Mouse (Mus musculus): Measurements from ENCODE around the gene Hrh2. TPM values are rescaled to one million over a fixed set of nuclear protein-coding genes. Genes with fewer than 3 reads are reported as not detected.

The Hrh2 gene
- polyA plus RNA-seq, 1 experiment = 1.4 TPM

DNA sequence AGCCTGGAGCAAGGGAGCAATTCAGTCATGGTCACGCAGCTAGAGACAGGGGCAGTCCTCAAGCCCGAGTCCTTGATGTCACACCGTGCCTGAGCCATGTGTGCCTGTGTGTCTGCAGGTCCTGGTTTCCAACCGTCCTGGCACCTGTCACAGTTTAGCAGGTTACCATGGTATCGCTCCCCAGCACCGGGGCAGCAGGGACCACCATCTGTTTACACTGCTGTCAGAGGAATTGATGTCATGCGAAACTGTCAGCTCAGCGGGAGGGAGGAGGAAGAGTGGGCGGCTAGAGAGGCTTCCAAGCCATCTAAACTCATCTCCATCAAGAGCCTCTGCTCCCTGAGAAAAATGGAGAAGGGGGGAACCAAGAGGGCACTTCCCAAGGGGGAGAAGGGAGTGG is 74.5 kb downstream of the Hrh2 start:
- 10% methylated on average over 9 of the region's 9 CpGs for WGBS
- Histone ChIP-seq H3K4me1 (ENCODE audit: control insufficient read depth, insufficient read depth, low read length) (no peaks in the 10 kb centered on the region), H3K4me3 (replicated peaks; ENCODE audit: extremely low read depth, low read depth, low read length) (no peak overlapping the region)
- DNase-seq = no peak
- TF ChIP-seq CTCF (IDR thresholded peaks at IDR 0.05; ENCODE audit: insufficient read depth, low read length) (no peak), POLR2A (IDR thresholded peaks at IDR 0.05; ENCODE audit: borderline replicate concordance, extremely low read depth, low read depth, low read length) (no peak)

DNA sequence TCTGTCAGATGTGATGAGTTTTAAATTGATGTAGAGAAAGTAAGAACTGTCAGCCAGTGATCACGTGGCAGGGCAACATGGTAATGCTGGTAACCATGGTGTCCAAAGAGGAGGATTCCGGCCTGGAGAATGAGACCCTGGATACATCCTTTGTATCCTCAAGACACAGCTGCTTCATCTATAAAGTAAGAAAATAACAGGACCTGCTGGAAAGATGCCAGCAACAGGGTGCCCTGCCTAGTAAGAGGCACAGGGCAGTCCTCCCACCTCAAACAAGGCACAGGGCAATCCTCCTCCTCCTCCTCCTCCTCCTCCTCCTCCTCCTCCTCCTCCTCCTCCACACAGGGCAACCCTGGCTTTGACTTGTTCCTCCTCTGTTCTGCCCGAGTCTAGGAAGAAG is 77.2 kb downstream of the Hrh2 start:
- Histone ChIP-seq H3K4me3 (replicated peaks; ENCODE audit: extremely low read depth, low read depth, low read length) (no peak overlapping the region), H3K4me1 (ENCODE audit: control insufficient read depth, insufficient read depth, low read length) (no peaks in the 10 kb centered on the region)
- TF ChIP-seq POLR2A (IDR thresholded peaks at IDR 0.05; ENCODE audit: borderline replicate concordance, extremely low read depth, low read depth, low read length) (no peak), CTCF (IDR thresholded peaks at IDR 0.05; ENCODE audit: insufficient read depth, low read length) (no peak)
- no peak for DNase-seq
- WGBS = 83% methylated on average over 2 of the region's 3 CpGs

DNA sequence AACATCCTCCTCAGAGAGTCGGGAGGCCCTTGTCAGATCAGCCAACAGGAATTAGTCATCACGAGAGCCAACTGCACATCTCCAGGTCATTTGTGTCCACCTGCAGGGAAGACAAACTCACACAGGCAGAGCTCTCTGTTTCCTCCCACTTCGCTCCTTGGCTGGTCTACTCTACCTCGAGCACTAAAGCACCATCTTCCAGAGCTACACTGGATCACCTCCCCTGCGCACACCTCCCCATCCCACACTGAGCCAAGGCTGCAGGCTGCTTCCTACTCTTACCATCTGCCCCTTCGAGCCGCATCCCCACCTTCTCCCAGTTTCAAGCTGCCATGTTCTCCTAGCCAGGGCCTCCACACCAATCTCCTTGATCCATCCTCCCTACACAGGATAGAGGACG is 77.7 kb downstream of the Hrh2 start:
- Histone ChIP-seq H3K4me3 (replicated peaks; ENCODE audit: extremely low read depth, low read depth, low read length) (no peak overlapping the region), H3K4me1 (ENCODE audit: control insufficient read depth, insufficient read depth, low read length) (no peaks in the 10 kb centered on the region)
- no peak for DNase-seq
- TF ChIP-seq POLR2A (IDR thresholded peaks at IDR 0.05; ENCODE audit: borderline replicate concordance, extremely low read depth, low read depth, low read length) (no peak), CTCF (IDR thresholded peaks at IDR 0.05; ENCODE audit: insufficient read depth, low read length) (no peak)
- WGBS = 68% methylated on average over 8 of the region's 8 CpGs

DNA sequence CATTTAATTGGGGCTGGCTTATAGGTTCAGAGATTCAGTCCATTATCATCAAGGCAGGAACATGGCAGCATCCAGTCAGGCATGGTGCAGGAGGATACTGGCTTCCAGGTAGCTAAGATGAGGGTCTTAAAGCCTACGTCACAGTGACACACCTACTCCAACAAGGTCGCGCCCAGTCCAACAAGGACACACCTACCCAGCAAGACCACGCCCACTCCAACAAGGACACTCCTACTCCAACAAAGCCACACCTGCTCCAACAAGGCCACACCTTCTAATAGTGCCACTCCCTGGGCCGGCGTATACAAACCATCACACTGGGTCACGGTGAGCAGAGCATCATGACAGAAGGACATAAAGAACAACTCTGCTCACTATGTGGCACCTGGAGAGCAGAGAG is 80.1 kb downstream of the Hrh2 start:
- Histone ChIP-seq H3K4me3 (replicated peaks; ENCODE audit: extremely low read depth, low read depth, low read length) (no peak overlapping the region), H3K4me1 (ENCODE audit: control insufficient read depth, insufficient read depth, low read length) (no peaks in the 10 kb centered on the region)
- TF ChIP-seq CTCF (IDR thresholded peaks at IDR 0.05; ENCODE audit: insufficient read depth, low read length) (no peak), POLR2A (IDR thresholded peaks at IDR 0.05; ENCODE audit: borderline replicate concordance, extremely low read depth, low read depth, low read length) (no peak)
- WGBS = 86% methylated on average over 7 of the region's 7 CpGs
- DNase-seq = no peak

DNA sequence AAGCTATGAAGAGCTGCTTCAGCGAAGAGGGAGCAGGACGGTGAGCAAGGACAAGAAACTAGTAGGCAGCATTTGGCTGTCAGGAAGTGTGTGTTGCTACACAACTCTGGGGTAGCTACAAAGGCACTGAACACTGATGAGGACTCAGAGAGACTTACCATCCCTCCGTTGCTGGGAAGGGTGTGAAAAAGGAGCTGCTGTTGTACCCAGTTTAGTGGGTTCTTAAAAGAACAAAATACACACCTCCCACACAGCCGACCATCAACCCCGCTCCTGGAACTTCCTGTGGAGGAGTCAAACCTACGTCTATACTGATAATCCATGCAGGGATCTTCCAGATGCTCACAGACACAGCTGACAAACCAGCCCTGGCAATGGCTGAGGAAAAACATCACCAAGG is 85.5 kb downstream of the Hrh2 start:
- no peak for TF ChIP-seq POLR2A (IDR thresholded peaks at IDR 0.05; ENCODE audit: borderline replicate concordance, extremely low read depth, low read depth, low read length)
- TF ChIP-seq CTCF (IDR thresholded peaks at IDR 0.05; ENCODE audit: insufficient read depth, low read length) = no peak
- no peaks in the 10 kb centered on the region for H3K4me1 ChIP-seq (ENCODE audit: control insufficient read depth, insufficient read depth, low read length)
- no peak for DNase-seq
- H3K4me3 ChIP-seq (replicated peaks; ENCODE audit: extremely low read depth, low read depth, low read length) = no peak overlapping the region
- WGBS = 83% methylated on average over 6 of the region's 6 CpGs

DNA sequence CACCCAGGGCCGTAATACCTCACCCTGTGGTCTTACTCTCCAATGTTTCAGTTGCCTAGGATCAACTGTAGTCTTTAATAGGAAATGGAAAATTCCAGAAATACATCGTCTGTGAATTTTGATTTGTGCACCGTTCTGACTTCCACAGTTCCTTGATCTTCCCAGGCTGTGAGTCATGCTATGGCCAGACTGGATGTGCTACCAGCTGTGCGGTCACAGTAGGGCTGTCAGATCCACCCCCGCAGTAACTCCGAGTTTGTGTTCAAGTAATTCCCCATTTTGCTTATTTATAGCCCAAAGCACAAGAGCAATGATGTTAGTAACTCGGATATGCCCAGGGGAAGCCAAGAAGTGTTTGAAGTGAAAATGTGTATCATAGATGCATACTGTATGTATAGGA is 88.4 kb downstream of the Hrh2 start:
- TF ChIP-seq POLR2A (IDR thresholded peaks at IDR 0.05; ENCODE audit: borderline replicate concordance, extremely low read depth, low read depth, low read length) (no peak), CTCF (IDR thresholded peaks at IDR 0.05; ENCODE audit: insufficient read depth, low read length) (no peak)
- Histone ChIP-seq H3K4me1 (ENCODE audit: control insufficient read depth, insufficient read depth, low read length) (no peaks in the 10 kb centered on the region), H3K4me3 (replicated peaks; ENCODE audit: extremely low read depth, low read depth, low read length) (no peak overlapping the region)
- WGBS = 70% methylated on average over 7 of the region's 7 CpGs
- no peak for DNase-seq

DNA sequence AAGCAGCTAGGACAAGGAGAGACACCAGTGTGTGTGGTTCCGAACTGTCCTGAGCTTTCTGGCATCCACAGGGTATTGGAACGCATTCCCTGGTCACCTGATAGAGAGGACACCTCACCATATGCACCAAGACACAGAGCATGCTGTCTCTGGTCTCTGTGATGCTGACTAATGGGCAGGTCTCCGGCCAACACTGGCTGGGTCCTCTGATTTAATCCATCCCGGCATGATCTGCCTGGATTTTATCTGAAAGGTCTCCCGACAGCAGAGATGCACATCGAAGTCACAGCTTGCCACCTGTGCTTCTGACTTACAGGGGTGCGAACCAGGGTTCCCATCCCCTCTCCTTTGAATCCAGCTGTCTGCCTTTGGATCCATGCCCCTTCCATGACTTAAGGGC is 89.2 kb downstream of the Hrh2 start:
- TF ChIP-seq CTCF (IDR thresholded peaks at IDR 0.05; ENCODE audit: insufficient read depth, low read length) (no peak), POLR2A (IDR thresholded peaks at IDR 0.05; ENCODE audit: borderline replicate concordance, extremely low read depth, low read depth, low read length) (no peak)
- WGBS = 66% methylated on average over 7 of the region's 7 CpGs

DNA sequence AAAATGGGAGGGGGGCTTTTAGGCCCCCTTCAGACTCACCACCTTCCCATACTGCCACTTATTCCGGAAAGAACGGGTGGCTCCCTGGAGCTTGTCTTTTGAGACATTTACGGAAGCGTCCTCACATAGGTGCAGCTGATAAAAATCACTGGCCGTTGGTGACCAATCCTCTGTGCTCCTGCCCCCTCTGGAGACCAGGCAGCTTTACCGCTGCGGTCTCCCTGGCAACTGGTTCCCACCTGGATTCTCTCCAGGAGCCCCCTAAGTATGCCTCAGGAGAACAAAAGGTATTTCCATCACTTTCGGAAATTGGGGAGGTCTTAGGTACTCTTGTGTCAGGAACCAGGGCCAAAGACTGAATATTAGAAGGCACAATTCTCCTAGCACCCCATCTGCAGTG is 89.7 kb downstream of the Hrh2 start:
- H3K4me1 ChIP-seq (ENCODE audit: control insufficient read depth, insufficient read depth, low read length) = no peaks in the 10 kb centered on the region
- TF ChIP-seq CTCF (IDR thresholded peaks at IDR 0.05; ENCODE audit: insufficient read depth, low read length) (no peak), POLR2A (IDR thresholded peaks at IDR 0.05; ENCODE audit: borderline replicate concordance, extremely low read depth, low read depth, low read length) (no peak)
- DNase-seq = no peak
- 37% methylated on average over 8 of the region's 8 CpGs for WGBS
- H3K4me3 ChIP-seq (replicated peaks; ENCODE audit: extremely low read depth, low read depth, low read length) = no peak overlapping the region

More for the DNA sequence above, 89.2 kb downstream of the Hrh2 start:
- Histone ChIP-seq H3K4me3 (replicated peaks; ENCODE audit: extremely low read depth, low read depth, low read length) (no peak overlapping the region), H3K4me1 (ENCODE audit: control insufficient read depth, insufficient read depth, low read length) (no peaks in the 10 kb centered on the region)
- no peak for DNase-seq

DNA sequence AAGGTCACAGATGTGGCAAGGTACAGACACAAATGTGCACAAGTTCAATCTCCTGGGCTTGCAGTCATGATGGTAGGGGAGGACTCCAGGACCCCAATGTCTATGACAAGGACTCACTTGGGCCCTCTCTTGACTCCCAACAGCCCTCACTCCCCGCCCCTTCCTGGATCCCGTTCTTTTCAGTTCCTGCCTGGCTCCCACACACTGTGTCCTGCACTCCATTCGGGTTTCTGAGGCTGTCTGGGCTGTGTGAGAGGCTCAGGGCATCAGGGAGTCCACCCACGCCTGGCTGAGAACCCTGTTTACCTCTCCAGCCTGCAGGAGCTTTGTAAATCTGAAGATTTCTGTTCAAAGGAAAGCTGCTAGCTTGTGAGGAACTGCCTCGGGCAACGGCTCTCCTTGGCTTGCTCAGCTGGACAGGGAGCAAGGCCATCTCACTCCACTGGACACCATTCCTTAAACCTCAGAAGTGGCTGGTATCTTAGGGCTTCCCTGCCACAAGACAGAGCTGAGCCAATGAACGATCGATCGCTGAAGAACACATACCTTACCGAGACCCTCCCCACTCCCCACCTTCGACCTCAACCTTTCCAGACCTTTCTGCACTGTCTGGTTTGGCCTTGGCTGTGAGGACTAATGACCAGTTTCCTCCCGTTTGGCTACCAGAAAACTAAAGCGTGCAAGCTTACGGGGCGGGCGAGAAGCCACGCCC is 90.4 kb downstream of the Hrh2 start:
- Histone ChIP-seq H3K4me3 (replicated peaks; ENCODE audit: extremely low read depth, low read depth, low read length) (no peak overlapping the region), H3K4me1 (ENCODE audit: control insufficient read depth, insufficient read depth, low read length) (no peaks in the 10 kb centered on the region)
- TF ChIP-seq POLR2A (IDR thresholded peaks at IDR 0.05; ENCODE audit: borderline replicate concordance, extremely low read depth, low read depth, low read length) (no peak), CTCF (IDR thresholded peaks at IDR 0.05; ENCODE audit: insufficient read depth, low read length) (no peak)
- 15% methylated on average over 17 of the region's 17 CpGs for WGBS
- no peak for DNase-seq

DNA sequence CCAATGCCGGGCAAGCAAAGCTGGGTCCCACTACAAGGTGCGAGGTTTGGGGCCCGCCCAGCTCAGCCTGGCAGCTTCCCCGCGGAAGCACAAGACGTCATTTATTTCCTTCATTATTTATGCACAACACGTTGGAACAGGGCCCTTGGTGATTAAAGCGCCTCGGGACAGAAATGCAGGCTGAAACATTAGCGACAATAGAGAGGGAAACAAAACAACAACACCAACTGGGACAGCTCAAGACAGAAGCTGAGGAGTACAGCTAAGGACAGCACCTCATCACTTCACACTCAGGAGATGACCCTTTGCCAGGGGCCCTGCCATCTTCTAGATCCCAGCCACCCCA is 90.9 kb downstream of the Hrh2 start:
- DNase-seq = no peak
- H3K4me1 ChIP-seq (ENCODE audit: control insufficient read depth, insufficient read depth, low read length) = no peaks in the 10 kb centered on the region
- no peak for TF ChIP-seq CTCF (IDR thresholded peaks at IDR 0.05; ENCODE audit: insufficient read depth, low read length)
- no peak for TF ChIP-seq POLR2A (IDR thresholded peaks at IDR 0.05; ENCODE audit: borderline replicate concordance, extremely low read depth, low read depth, low read length)
- H3K4me3 ChIP-seq (replicated peaks; ENCODE audit: extremely low read depth, low read depth, low read length) = no peak overlapping the region
- WGBS = 3% methylated on average over 10 of the region's 10 CpGs

Other genes with a start within 250 kb of the Hrh2 start
- not detected in 2 replicates for gene Drd1, start 136.4 kb upstream of the Hrh2 start, polyA plus RNA-seq (2012; rRNA removed)
- 6.9 and 8.6 TPM in 2 replicates for gene Sfxn1, start 120.3 kb upstream of the Hrh2 start, polyA plus RNA-seq (2012; rRNA removed)
- gene Cplx2, start 179.2 kb downstream of the Hrh2 start, polyA plus RNA-seq (2012; rRNA removed) = 6.1 and 7.0 TPM in 2 replicates

All from lung, adult 2 months (tissue).